Comparison of ENCODE assay signal across 22 mouse cellular contexts in the genomic region with DNA sequence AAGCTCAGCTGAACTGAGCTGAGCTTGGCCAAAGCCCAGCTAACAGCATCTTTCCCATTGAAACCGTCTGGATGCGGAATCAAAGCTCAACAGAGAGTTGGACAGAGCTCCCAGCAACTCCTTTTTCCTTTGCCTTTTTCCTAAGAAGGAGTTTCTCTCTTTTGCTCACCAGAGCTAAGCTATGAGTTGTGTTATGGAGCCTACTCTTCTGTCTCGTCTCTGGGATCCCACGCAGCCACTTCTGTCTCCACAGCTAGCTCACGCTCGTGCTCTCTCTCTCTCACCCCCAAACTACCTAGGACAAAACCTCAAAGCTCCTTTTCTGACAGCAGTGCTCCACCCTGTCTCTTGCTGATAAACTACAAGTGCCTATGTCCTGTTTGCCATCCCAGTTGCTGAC. TPM values are rescaled to one million over a fixed set of nuclear protein-coding genes. Genes with fewer than 3 reads are reported as not detected.
DNase-seq lines count a peak whose midpoint lies in the region; ATAC-seq and TF ChIP-seq lines count a peak whose summit lies in the region.
"Had no signal": no experiment of that assay in that cellular context is flagged by ENCODE, and none has a peak within 500 bp of the region (broad histone marks: within the 10 kb centered on the region; RNA-seq: fewer than 3 reads in every experiment).

No protein-coding gene starts in this region.

- TF ChIP-seq CTCF in left cerebral cortex, adult 2 months (IDR thresholded peaks at IDR 0.05) = no peak

- no peak overlapping the region for H3K4me2 ChIP-seq in hindbrain, embryonic 13.5 days
- H3K4me2 ChIP-seq: embryonic facial prominence, embryonic 12.5 days; embryonic facial prominence, embryonic 15.5 days; forebrain, embryonic 15.5 days; heart, embryonic 11.5 days; hindbrain, embryonic 12.5 days had no signal

- no peaks in the 10 kb centered on the region for H3K9me3 ChIP-seq in hindbrain, embryonic 13.5 days
- H3K9me3 ChIP-seq: embryonic facial prominence, embryonic 12.5 days; embryonic facial prominence, embryonic 15.5 days; forebrain, embryonic 15.5 days; hindbrain, embryonic 12.5 days had no signal

- H3K4me1 ChIP-seq in hindbrain, embryonic 13.5 days (replicated peaks) = peaks cover 68% of the 10 kb centered on the region

- no peaks in the 10 kb centered on the region for H3K27me3 ChIP-seq in hindbrain, embryonic 13.5 days
- H3K27me3 ChIP-seq: embryonic facial prominence, embryonic 12.5 days; embryonic facial prominence, embryonic 15.5 days; forebrain, embryonic 15.5 days; hindbrain, embryonic 12.5 days had no signal

- no peaks in the 10 kb centered on the region for H3K36me3 ChIP-seq in hindbrain, embryonic 13.5 days
- H3K36me3 ChIP-seq: embryonic facial prominence, embryonic 12.5 days; embryonic facial prominence, embryonic 15.5 days; forebrain, embryonic 15.5 days had no signal

- H3K9ac ChIP-seq in hindbrain, embryonic 13.5 days = no peak overlapping the region
- H3K9ac ChIP-seq: embryonic facial prominence, embryonic 12.5 days; embryonic facial prominence, embryonic 15.5 days; forebrain, embryonic 15.5 days; hindbrain, embryonic 12.5 days had no signal

- H3K27ac ChIP-seq in left cerebral cortex, adult 2 months = peak overlapping the region; percentile 45; the same call in 1 of the 2 replicates
- no peak overlapping the region for H3K27ac ChIP-seq in hindbrain, embryonic 13.5 days
- H3K27ac ChIP-seq: embryonic facial prominence, embryonic 12.5 days; embryonic facial prominence, embryonic 15.5 days; forebrain, embryonic 15.5 days; gastrocnemius, adult 2 months; hindbrain, embryonic 12.5 days had no signal

- no peak for DNase-seq in frontal cortex, postnatal 10 days (ENCODE audit: low spot score in 2 of 2)
- no peak for DNase-seq in left cerebral cortex, adult 2 months (ENCODE audit: extremely low spot score in 1 of 2, low spot score in 2 of 2)
- DNase-seq in left cerebral cortex, adult 8-10 months (ENCODE audit: low spot score in 2 of 2) = no peak
- DNase-seq in right cerebral cortex, adult 18-20 months = peak; percentile 65
- no peak for DNase-seq in right cerebral cortex, postnatal 4 days
- DNase-seq in telencephalon, adult 2 months (ENCODE audit: low read depth, low spot score) = peak; percentile 72
- DNase-seq: adrenal gland, adult 8-10 months; adrenal gland, postnatal 25 days; cerebellum, adult 18-20 months; cerebellum, adult 9-10 months; cerebellum, postnatal 14 days; gastrocnemius, adult 2 months; gastrocnemius, postnatal 14 days had no signal

- intact Hi-C loops in left cerebral cortex, adult 2 months (cut with DNase I) = no loop called here

- peak; percentile 74 for ATAC-seq in frontal cortex, adult (ENCODE audit: low TSS enrichment)
- ATAC-seq in hindbrain, embryonic 13.5 days (ENCODE audit: low FRiP score) = no peak
- ATAC-seq: activated CD4-positive, CD25-positive, alpha-beta regulatory T cell, adult 4 months; forebrain, embryonic 15.5 days; hindbrain, embryonic 16.5 days had no signal

- H3K4me3 ChIP-seq in left cerebral cortex, adult 2 months = no peak overlapping the region; the same call in 1 of the 2 replicates
- H3K4me3 ChIP-seq in hindbrain, embryonic 13.5 days = no peak overlapping the region
- H3K4me3 ChIP-seq: embryonic facial prominence, embryonic 12.5 days; embryonic facial prominence, embryonic 15.5 days; forebrain, embryonic 15.5 days; gastrocnemius, adult 2 months; hindbrain, embryonic 12.5 days had no signal

- WGBS in hindbrain, embryonic 13.5 days = 80% methylated on average over 6 of the region's 6 CpGs

RNA-seq across cellular contexts. Expression of gene Kalrn, which starts 4.5 kb away (rescaled TPM):
- 100 to 1,000 TPM; 539 to 570 TPM for total RNA-seq in left cerebral cortex, adult 2 months (2021)
- total RNA-seq in left cerebral cortex, adult 8-10 months (2022) = 100 to 1,000 TPM; 485 to 551 (median 491) TPM
- 31.5 and 31.6 TPM in 2 replicates for polyA plus RNA-seq in hindbrain, embryonic 13.5 days (2015; fragmentation: Nextera tagmentation; extraction: Ambion mirVana)

Comparison
In these comparisons a context has a peak if more than half of its experiments do, and no peak if none do; other contexts are left out.
1. DNase-seq: peak in right cerebral cortex, adult 18-20 months (single experiment) and telencephalon, adult 2 months (single experiment); none in frontal cortex, postnatal 10 days (0 of 2), left cerebral cortex, adult 2 months (0 of 2), left cerebral cortex, adult 8-10 months (0 of 2) and right cerebral cortex, postnatal 4 days (single experiment).